Mouse (Mus musculus): Measurements from ENCODE around the gene Txnip. TPM values are rescaled to one million over a fixed set of nuclear protein-coding genes. Genes with fewer than 3 reads are reported as not detected.

Gene Txnip
- polyA plus RNA-seq, 1 experiment from 2014 or later: 57.9 TPM

GRCm38 (mm10) chr3:96596855-96597254, 39.1 kb downstream of the Txnip start:
- Histone ChIP-seq H3K27me3 (ENCODE audit: control insufficient read depth, insufficient read depth, low read length) (peaks cover 10% of the 10 kb centered on the region), H3K27ac (replicated peaks; ENCODE audit: low read depth, low read length) (no peak overlapping the region), H3K36me3 (ENCODE audit: control insufficient read depth, insufficient read depth, low read length) (no peaks in the 10 kb centered on the region), H3K4me2 (ENCODE audit: low read depth, severe bottlenecking) (peak overlapping the region; percentile 99), H3K9ac (ENCODE audit: low read length) (peak overlapping the region; percentile 61), H3K4me3 (ENCODE audit: low read depth, low read length) (peak overlapping the region; percentile 49), H3K4me1 (ENCODE audit: control insufficient read depth, insufficient read depth, low read length) (peaks cover 18% of the 10 kb centered on the region; the same call in 1 of the 2 replicates), H3K9me3 (ENCODE audit: control insufficient read depth, low read length) (no peaks in the 10 kb centered on the region)
- WGBS: 2% methylated on average over 11 of the region's 12 CpGs
- no peak for DNase-seq (ENCODE audit: low spot score)
- no peak for ATAC-seq (ENCODE audit: insufficient number of reproducible peaks, low FRiP score, low TSS enrichment, low read depth)

DNA sequence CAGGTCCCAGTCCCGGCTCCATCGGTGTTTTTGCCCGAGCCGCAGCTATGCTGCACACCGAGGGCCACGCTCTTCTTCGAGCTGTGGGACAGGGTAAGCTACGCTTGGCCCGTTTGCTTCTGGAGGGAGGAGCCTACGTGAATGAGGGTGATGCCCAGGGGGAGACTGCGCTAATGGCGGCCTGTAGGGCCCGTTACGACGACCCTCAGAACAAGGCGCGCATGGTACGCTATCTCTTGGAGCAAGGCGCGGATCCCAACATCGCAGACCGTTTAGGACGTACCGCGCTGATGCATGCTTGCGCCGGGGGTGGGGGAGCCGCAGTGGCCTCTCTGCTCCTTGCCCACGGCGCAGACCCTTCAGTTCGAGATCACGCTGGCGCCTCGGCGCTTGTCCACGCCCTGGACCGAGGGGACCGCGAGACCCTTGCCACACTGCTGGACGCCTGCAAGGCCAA, 39.7 kb downstream of the Txnip start:
- ATAC-seq (ENCODE audit: insufficient number of reproducible peaks, low FRiP score, low TSS enrichment, low read depth) (no peak), DNase-seq (ENCODE audit: low spot score) (peak; percentile 65)
- Histone ChIP-seq H3K9ac (ENCODE audit: low read length) (peak overlapping the region; percentile 61), H3K27ac (replicated peaks; ENCODE audit: low read depth, low read length) (no peak overlapping the region), H3K9me3 (ENCODE audit: control insufficient read depth, low read length) (no peaks in the 10 kb centered on the region), H3K4me2 (ENCODE audit: low read depth, severe bottlenecking) (peak overlapping the region; percentile 99), H3K4me1 (ENCODE audit: control insufficient read depth, insufficient read depth, low read length) (peaks cover 21% of the 10 kb centered on the region; the same call in 1 of the 2 replicates), H3K36me3 (ENCODE audit: control insufficient read depth, insufficient read depth, low read length) (no peaks in the 10 kb centered on the region), H3K27me3 (ENCODE audit: control insufficient read depth, insufficient read depth, low read length) (peaks cover 10% of the 10 kb centered on the region), H3K4me3 (ENCODE audit: low read depth, low read length) (peak overlapping the region; percentile 49)
- WGBS: under 1% methylated on average over 40 of the region's 40 CpGs

DNA sequence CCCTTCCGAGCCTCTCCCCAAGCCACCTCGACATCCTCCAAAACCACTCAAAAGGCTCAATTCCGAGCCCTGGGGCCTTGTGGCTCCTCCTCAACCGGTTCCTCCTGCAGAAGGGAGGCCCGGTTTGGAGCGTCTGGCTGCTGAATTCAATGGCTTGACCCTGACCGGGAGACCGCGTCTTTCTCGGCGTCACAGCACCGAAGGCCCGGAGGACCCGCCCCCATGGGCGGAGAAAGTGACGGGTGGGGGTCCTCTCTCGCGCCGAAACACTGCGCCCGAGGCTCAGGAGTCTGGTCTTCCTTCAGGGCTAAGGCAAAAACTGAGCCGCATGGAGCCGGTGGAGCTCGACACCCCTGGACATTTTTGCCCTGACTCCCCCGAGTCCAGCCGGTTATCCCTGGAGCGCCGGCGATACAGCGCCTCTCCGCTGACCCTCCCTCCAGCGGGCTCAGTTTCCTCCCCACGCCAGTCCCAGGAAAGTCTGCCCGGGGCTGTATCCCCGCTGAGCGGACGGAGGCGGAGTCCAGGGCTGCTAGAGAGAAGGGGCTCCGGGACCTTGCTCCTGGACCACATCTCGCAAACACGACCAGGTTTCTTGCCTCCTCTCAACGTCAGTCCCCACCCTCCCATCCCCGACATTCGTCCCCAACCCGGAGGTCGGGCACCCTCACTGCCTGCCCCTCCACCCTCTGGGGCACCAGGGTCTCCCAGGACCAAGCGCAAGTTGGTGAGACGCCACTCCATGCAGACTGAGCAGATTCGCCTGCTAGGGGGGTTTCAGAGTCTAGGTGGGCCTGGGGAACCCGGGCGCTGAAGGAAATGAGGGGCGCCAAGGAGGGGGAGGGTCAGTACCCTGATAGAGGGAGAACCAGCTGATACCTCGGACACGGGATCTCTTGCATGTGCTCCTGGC, 40.7 kb downstream of the Txnip start:
- H3K9ac ChIP-seq (ENCODE audit: low read length): peak overlapping the region; percentile 61
- peak overlapping the region; percentile 49 for H3K4me3 ChIP-seq (ENCODE audit: low read depth, low read length)
- DNase-seq (ENCODE audit: low spot score) (peak; percentile 84), ATAC-seq (ENCODE audit: insufficient number of reproducible peaks, low FRiP score, low TSS enrichment, low read depth) (no peak)
- H3K27ac ChIP-seq (replicated peaks; ENCODE audit: low read depth, low read length): peak overlapping the region; percentile 62; the same call in 1 of the 2 replicates
- H3K27me3 ChIP-seq (ENCODE audit: control insufficient read depth, insufficient read depth, low read length): peaks cover 10% of the 10 kb centered on the region
- no peaks in the 10 kb centered on the region for H3K9me3 ChIP-seq (ENCODE audit: control insufficient read depth, low read length)
- 1% methylated on average over 54 of the region's 54 CpGs for WGBS
- peak overlapping the region; percentile 99 for H3K4me2 ChIP-seq (ENCODE audit: low read depth, severe bottlenecking)
- H3K4me1 ChIP-seq (ENCODE audit: control insufficient read depth, insufficient read depth, low read length): peaks cover 26% of the 10 kb centered on the region; the same call in 1 of the 2 replicates
- no peaks in the 10 kb centered on the region for H3K36me3 ChIP-seq (ENCODE audit: control insufficient read depth, insufficient read depth, low read length)

DNA sequence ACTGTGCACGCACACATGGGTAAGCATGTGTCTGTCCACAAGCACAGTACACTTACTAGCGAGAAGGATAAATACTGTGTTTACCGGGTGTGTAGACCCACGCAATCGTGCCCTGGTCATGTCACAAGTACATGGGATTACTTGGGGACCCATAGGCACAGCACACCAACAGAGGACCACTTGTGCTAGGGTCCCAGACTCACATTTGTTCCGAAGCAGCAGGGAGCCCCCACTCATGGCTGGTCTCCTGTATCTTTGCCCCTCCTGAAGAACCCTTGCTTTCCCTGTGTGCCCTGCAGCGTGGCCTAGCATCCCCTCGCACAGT, 41.3 kb downstream of the Txnip start:
- Histone ChIP-seq H3K27me3 (ENCODE audit: control insufficient read depth, insufficient read depth, low read length) (peaks cover 10% of the 10 kb centered on the region), H3K4me3 (ENCODE audit: low read depth, low read length) (peak overlapping the region; percentile 49), H3K9me3 (ENCODE audit: control insufficient read depth, low read length) (no peaks in the 10 kb centered on the region), H3K9ac (ENCODE audit: low read length) (peak overlapping the region; percentile 61; the same call in 1 of the 2 replicates), H3K27ac (replicated peaks; ENCODE audit: low read depth, low read length) (no peak overlapping the region), H3K4me2 (ENCODE audit: low read depth, severe bottlenecking) (peak overlapping the region; percentile 99), H3K36me3 (ENCODE audit: control insufficient read depth, insufficient read depth, low read length) (no peaks in the 10 kb centered on the region), H3K4me1 (ENCODE audit: control insufficient read depth, insufficient read depth, low read length) (peaks cover 26% of the 10 kb centered on the region; the same call in 1 of the 2 replicates)
- 47% methylated on average over 8 of the region's 8 CpGs for WGBS
- DNase-seq (ENCODE audit: low spot score) (no peak), ATAC-seq (ENCODE audit: insufficient number of reproducible peaks, low FRiP score, low TSS enrichment, low read depth) (no peak)

GRCm38 (mm10) chr3:96599411-96599810, 41.7 kb downstream of the Txnip start:
- Histone ChIP-seq H3K4me1 (ENCODE audit: control insufficient read depth, insufficient read depth, low read length) (peaks cover 26% of the 10 kb centered on the region; the same call in 1 of the 2 replicates), H3K4me2 (ENCODE audit: low read depth, severe bottlenecking) (no peak overlapping the region), H3K9me3 (ENCODE audit: control insufficient read depth, low read length) (no peaks in the 10 kb centered on the region), H3K4me3 (ENCODE audit: low read depth, low read length) (no peak overlapping the region), H3K27me3 (ENCODE audit: control insufficient read depth, insufficient read depth, low read length) (peaks cover 10% of the 10 kb centered on the region), H3K27ac (replicated peaks; ENCODE audit: low read depth, low read length) (no peak overlapping the region), H3K9ac (ENCODE audit: low read length) (no peak overlapping the region), H3K36me3 (ENCODE audit: control insufficient read depth, insufficient read depth, low read length) (no peaks in the 10 kb centered on the region)
- DNase-seq (ENCODE audit: low spot score) (no peak), ATAC-seq (ENCODE audit: insufficient number of reproducible peaks, low FRiP score, low TSS enrichment, low read depth) (no peak)
- WGBS: 57% methylated on average over 3 of the region's 3 CpGs

GRCm38 (mm10) chr3:96600639-96601250, 43.0 kb downstream of the Txnip start, which contains the start of gene Lix1l:
Lix1l (plus strand) TSS chr3:96601149.
- H3K36me3 ChIP-seq (ENCODE audit: control insufficient read depth, insufficient read depth, low read length): no peaks in the 10 kb centered on the region
- peak within 1 kb of the TSS; percentile 83 for H3K9ac ChIP-seq (ENCODE audit: low read length)
- peak within 1 kb of the TSS; percentile 68 for H3K27ac ChIP-seq (replicated peaks; ENCODE audit: low read depth, low read length)
- ATAC-seq (ENCODE audit: insufficient number of reproducible peaks, low FRiP score, low TSS enrichment, low read depth): peak; percentile 90
- peaks cover 5% of the 10 kb centered on the region for H3K27me3 ChIP-seq (ENCODE audit: control insufficient read depth, insufficient read depth, low read length)
- H3K4me2 ChIP-seq (ENCODE audit: low read depth, severe bottlenecking): peak within 1 kb of the TSS; percentile 73
- peak within 1 kb of the TSS; percentile 75 for H3K4me3 ChIP-seq (ENCODE audit: low read depth, low read length)
- peaks cover 26% of the 10 kb centered on the region; the same call in 1 of the 2 replicates for H3K4me1 ChIP-seq (ENCODE audit: control insufficient read depth, insufficient read depth, low read length)
- peak; percentile 95 for DNase-seq (ENCODE audit: low spot score)
- H3K9me3 ChIP-seq (ENCODE audit: control insufficient read depth, low read length): no peaks in the 10 kb centered on the region
- WGBS: 2% methylated on average over 26 of the region's 27 CpGs

DNA sequence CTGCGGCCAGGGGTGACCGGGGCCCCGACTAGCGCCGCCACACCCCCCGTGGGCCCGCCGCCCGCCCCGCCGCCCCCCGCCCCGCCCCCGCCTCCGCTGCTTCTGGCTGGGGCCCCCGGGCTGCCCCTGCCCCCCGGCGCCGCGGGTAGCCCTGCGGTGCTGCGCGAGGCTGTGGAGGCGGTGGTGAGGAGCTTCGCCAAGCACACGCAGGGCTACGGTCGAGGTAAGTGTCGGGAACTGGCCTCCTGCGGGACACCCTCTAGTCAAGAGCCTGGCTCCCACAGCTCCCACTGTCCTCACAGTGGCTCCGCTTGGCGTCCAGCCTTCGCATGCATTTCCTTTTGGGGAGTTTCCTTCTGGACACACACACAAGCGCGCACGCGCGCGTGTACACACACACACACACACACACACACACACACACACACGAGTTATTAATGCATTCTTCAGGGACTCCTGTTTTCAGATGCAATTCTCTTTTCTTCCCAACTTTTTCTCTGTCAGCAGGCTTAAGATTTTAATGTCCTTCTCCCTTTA, 43.6 kb downstream of the Txnip start:
- WGBS: under 1% methylated on average over 25 of the region's 40 CpGs
- peak; percentile 61 for ATAC-seq (ENCODE audit: insufficient number of reproducible peaks, low FRiP score, low TSS enrichment, low read depth)

More for the DNA sequence above, 43.6 kb downstream of the Txnip start:
- Histone ChIP-seq H3K4me2 (ENCODE audit: low read depth, severe bottlenecking) (peak overlapping the region; percentile 73), H3K36me3 (ENCODE audit: control insufficient read depth, insufficient read depth, low read length) (no peaks in the 10 kb centered on the region), H3K27me3 (ENCODE audit: control insufficient read depth, insufficient read depth, low read length) (peaks cover 3% of the 10 kb centered on the region; the same call in 1 of the 2 replicates), H3K9ac (ENCODE audit: low read length) (peak overlapping the region; percentile 83), H3K9me3 (ENCODE audit: control insufficient read depth, low read length) (no peaks in the 10 kb centered on the region), H3K4me3 (ENCODE audit: low read depth, low read length) (peak overlapping the region; percentile 75), H3K4me1 (ENCODE audit: control insufficient read depth, insufficient read depth, low read length) (peaks cover 23% of the 10 kb centered on the region; the same call in 1 of the 2 replicates), H3K27ac (replicated peaks; ENCODE audit: low read depth, low read length) (peak overlapping the region; percentile 68)
- DNase-seq (ENCODE audit: low spot score): peak; percentile 71
